ENCODE assay signal across 17 mouse cellular contexts in the genomic region with DNA sequence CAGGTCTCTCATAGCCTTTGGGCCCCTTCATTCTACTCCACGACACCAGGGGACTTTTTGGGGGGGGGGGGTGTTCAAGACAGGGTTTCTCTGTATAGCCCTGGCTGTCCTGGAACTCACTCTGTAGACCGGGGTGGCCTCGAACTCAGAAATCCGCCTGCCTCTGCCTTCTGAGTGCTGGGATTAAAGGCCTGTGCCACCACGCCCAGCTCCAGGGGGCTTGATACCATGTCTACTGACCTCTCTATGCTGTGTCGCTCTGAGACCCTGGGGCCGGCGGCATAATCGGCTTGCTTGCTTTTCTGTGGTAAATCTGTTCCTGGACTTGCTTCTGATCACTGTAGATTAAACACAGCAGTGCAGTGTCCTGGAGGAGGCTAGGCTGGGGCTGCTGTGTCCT. TPM values are rescaled to one million over a fixed set of nuclear protein-coding genes. Genes with fewer than 3 reads are reported as not detected.
DNase-seq lines count a peak whose midpoint lies in the region; ATAC-seq and TF ChIP-seq lines count a peak whose summit lies in the region.
"Had no signal": no experiment of that assay in that cellular context is flagged by ENCODE, and none has a peak within 500 bp of the region (broad histone marks: within the 10 kb centered on the region; RNA-seq: fewer than 3 reads in every experiment).

No protein-coding gene starts in this region.

- peak; percentile 50 for DNase-seq in forebrain, embryonic 11.5 days (ENCODE audit: low spot score)
- no peak for DNase-seq in forebrain, postnatal 0 days
- DNase-seq in hindbrain, embryonic 10.5 days (ENCODE audit: low spot score): no peak
- no peak for DNase-seq in embryonic facial prominence, embryonic 10.5 days (ENCODE audit: low spot score)
- DNase-seq in gastrocnemius, adult 2 months: no peak
- DNase-seq: adrenal gland, postnatal 10 days; cerebellum, adult 18-20 months; cerebellum, adult 9-11 months; cerebellum, postnatal 36 days; gastrocnemius, postnatal 36 days; heart, adult 18-20 months had no signal

- no peaks in the 10 kb centered on the region for H3K36me3 ChIP-seq in forebrain, embryonic 11.5 days (ENCODE audit: control insufficient read depth, insufficient read depth, low read length)
- H3K36me3 ChIP-seq in forebrain, postnatal 0 days (ENCODE audit: insufficient read depth): no peaks in the 10 kb centered on the region
- no peaks in the 10 kb centered on the region for H3K36me3 ChIP-seq in hindbrain, embryonic 10.5 days
- no peaks in the 10 kb centered on the region for H3K36me3 ChIP-seq in hindbrain, embryonic 12.5 days
- H3K36me3 ChIP-seq in embryonic facial prominence, embryonic 10.5 days (replicated peaks): peaks cover 4% of the 10 kb centered on the region
- no peaks in the 10 kb centered on the region for H3K36me3 ChIP-seq in neural tube, embryonic 15.5 days
- H3K36me3 ChIP-seq: hindbrain, embryonic 15.5 days had no signal

- H3K27me3 ChIP-seq in forebrain, embryonic 11.5 days (ENCODE audit: control insufficient read depth, insufficient read depth, low read length): no peaks in the 10 kb centered on the region
- no peaks in the 10 kb centered on the region for H3K27me3 ChIP-seq in forebrain, postnatal 0 days (ENCODE audit: insufficient read depth, low read length)
- H3K27me3 ChIP-seq in hindbrain, embryonic 10.5 days (ENCODE audit: insufficient read depth, poor library complexity, severe bottlenecking): no peaks in the 10 kb centered on the region
- no peaks in the 10 kb centered on the region for H3K27me3 ChIP-seq in hindbrain, embryonic 12.5 days
- H3K27me3 ChIP-seq in embryonic facial prominence, embryonic 10.5 days (replicated peaks; ENCODE audit: low read depth, poor library complexity, severe bottlenecking): no peaks in the 10 kb centered on the region
- no peaks in the 10 kb centered on the region for H3K27me3 ChIP-seq in neural tube, embryonic 15.5 days (replicated peaks)
- H3K27me3 ChIP-seq: hindbrain, embryonic 15.5 days had no signal

- no peak for TF ChIP-seq CTCF in forebrain, postnatal 0 days (IDR thresholded peaks at IDR 0.05; ENCODE audit: low read depth)
- TF ChIP-seq CTCF in gastrocnemius, adult 2 months (IDR thresholded peaks at IDR 0.05): no peak

- H3K27ac ChIP-seq in forebrain, embryonic 11.5 days (ENCODE audit: low read depth, low read length): no peak overlapping the region
- no peak overlapping the region for H3K27ac ChIP-seq in forebrain, postnatal 0 days (ENCODE audit: low read depth, low read length)
- peak overlapping the region; percentile 87 for H3K27ac ChIP-seq in hindbrain, embryonic 10.5 days
- H3K27ac ChIP-seq in hindbrain, embryonic 12.5 days: no peak overlapping the region
- peak overlapping the region; percentile 48 for H3K27ac ChIP-seq in embryonic facial prominence, embryonic 10.5 days (replicated peaks)
- no peak overlapping the region for H3K27ac ChIP-seq in gastrocnemius, adult 2 months
- H3K27ac ChIP-seq in neural tube, embryonic 15.5 days (replicated peaks): no peak overlapping the region

- 84% methylated on average over 9 of the region's 9 CpGs for WGBS in forebrain, embryonic 11.5 days
- 89% methylated on average over 9 of the region's 9 CpGs for WGBS in forebrain, postnatal 0 days
- 91% methylated on average over 9 of the region's 9 CpGs for WGBS in hindbrain, embryonic 10.5 days
- WGBS in hindbrain, embryonic 12.5 days: 85% methylated on average over 9 of the region's 9 CpGs
- WGBS in embryonic facial prominence, embryonic 10.5 days: 88% methylated on average over 9 of the region's 9 CpGs
- WGBS in neural tube, embryonic 15.5 days: 91% methylated on average over 9 of the region's 9 CpGs

- no peak for ATAC-seq in forebrain, embryonic 11.5 days (replicated peaks; ENCODE audit: low FRiP score)
- ATAC-seq in forebrain, postnatal 0 days: no peak
- no peak for ATAC-seq in hindbrain, embryonic 12.5 days (ENCODE audit: low FRiP score)
- no peak for ATAC-seq in neural tube, embryonic 15.5 days (ENCODE audit: low FRiP score)
- ATAC-seq: forebrain, embryonic 16.5 days; intestine, embryonic 16.5 days had no signal

- no peak overlapping the region for H3K4me3 ChIP-seq in forebrain, embryonic 11.5 days (ENCODE audit: low read depth, low read length)
- no peak overlapping the region for H3K4me3 ChIP-seq in forebrain, postnatal 0 days (ENCODE audit: low read depth, low read length)
- no peak overlapping the region for H3K4me3 ChIP-seq in hindbrain, embryonic 10.5 days
- H3K4me3 ChIP-seq in hindbrain, embryonic 12.5 days: no peak overlapping the region
- H3K4me3 ChIP-seq in embryonic facial prominence, embryonic 10.5 days: no peak overlapping the region
- H3K4me3 ChIP-seq in gastrocnemius, adult 2 months: no peak overlapping the region
- H3K4me3 ChIP-seq in neural tube, embryonic 15.5 days (replicated peaks): no peak overlapping the region
- H3K4me3 ChIP-seq: hindbrain, embryonic 15.5 days had no signal

- no peak overlapping the region for H3K9ac ChIP-seq in forebrain, embryonic 11.5 days (ENCODE audit: low read length)
- no peak overlapping the region for H3K9ac ChIP-seq in forebrain, postnatal 0 days
- no peak overlapping the region for H3K9ac ChIP-seq in hindbrain, embryonic 12.5 days
- no peak overlapping the region for H3K9ac ChIP-seq in neural tube, embryonic 15.5 days (replicated peaks)
- H3K9ac ChIP-seq: hindbrain, embryonic 15.5 days had no signal

- no peak overlapping the region for H3K4me2 ChIP-seq in forebrain, embryonic 11.5 days (ENCODE audit: low read depth, low read length, severe bottlenecking)
- H3K4me2 ChIP-seq in forebrain, postnatal 0 days (ENCODE audit: low read depth): no peak overlapping the region
- H3K4me2 ChIP-seq in hindbrain, embryonic 12.5 days (replicated peaks): no peak overlapping the region
- no peak overlapping the region for H3K4me2 ChIP-seq in neural tube, embryonic 15.5 days
- H3K4me2 ChIP-seq: heart, embryonic 11.5 days; hindbrain, embryonic 15.5 days had no signal

- intact Hi-C loops in gastrocnemius, adult 2 months (cut with DNase I): no loop called here

- H3K4me1 ChIP-seq in forebrain, embryonic 11.5 days (replicated peaks; ENCODE audit: control insufficient read depth, insufficient read depth, low read length): peaks cover 38% of the 10 kb centered on the region; the same call in 1 of the 2 replicates
- peaks cover 26% of the 10 kb centered on the region for H3K4me1 ChIP-seq in forebrain, postnatal 0 days (ENCODE audit: insufficient read depth)
- H3K4me1 ChIP-seq in hindbrain, embryonic 10.5 days (replicated peaks): peaks cover 99% of the 10 kb centered on the region
- peaks cover 87% of the 10 kb centered on the region for H3K4me1 ChIP-seq in hindbrain, embryonic 12.5 days
- peaks cover 95% of the 10 kb centered on the region for H3K4me1 ChIP-seq in embryonic facial prominence, embryonic 10.5 days
- peaks cover 65% of the 10 kb centered on the region for H3K4me1 ChIP-seq in neural tube, embryonic 15.5 days

- H3K9me3 ChIP-seq in forebrain, embryonic 11.5 days (ENCODE audit: control insufficient read depth, low read length): no peaks in the 10 kb centered on the region
- no peaks in the 10 kb centered on the region for H3K9me3 ChIP-seq in forebrain, postnatal 0 days (ENCODE audit: low read length)
- no peaks in the 10 kb centered on the region for H3K9me3 ChIP-seq in hindbrain, embryonic 10.5 days
- no peaks in the 10 kb centered on the region for H3K9me3 ChIP-seq in hindbrain, embryonic 12.5 days (replicated peaks)
- H3K9me3 ChIP-seq in embryonic facial prominence, embryonic 10.5 days: no peaks in the 10 kb centered on the region
- H3K9me3 ChIP-seq in neural tube, embryonic 15.5 days (replicated peaks): no peaks in the 10 kb centered on the region
- H3K9me3 ChIP-seq: hindbrain, embryonic 15.5 days had no signal

RNA-seq across cellular contexts. Expression of a gene that starts 44.0 kb away (rescaled TPM):
- 403 and 425 TPM in 2 replicates for polyA plus RNA-seq in forebrain, embryonic 11.5 days (2014; fragmentation: Nextera tagmentation; extraction: Ambion mirVana)
- total RNA-seq in forebrain, postnatal 0 days (2014; rRNA removed): 143 and 145 TPM in 2 replicates
- polyA plus RNA-seq in forebrain, postnatal 0 days (2015; fragmentation: Nextera tagmentation; extraction: Ambion mirVana): 110 and 128 TPM in 2 replicates
- 429 and 446 TPM in 2 replicates for polyA plus RNA-seq in hindbrain, embryonic 10.5 days (2016; fragmentation: Nextera tagmentation; extraction: Ambion mirVana)
- polyA plus RNA-seq in hindbrain, embryonic 12.5 days (2016; fragmentation: Nextera tagmentation; extraction: Ambion mirVana): 322 and 326 TPM in 2 replicates
- polyA plus RNA-seq in embryonic facial prominence, embryonic 10.5 days (2016; fragmentation: Nextera tagmentation; extraction: Ambion mirVana): 522 and 534 TPM in 2 replicates
- total RNA-seq in gastrocnemius, adult 2 months (2021): 100 to 1,000 TPM; 236 to 647 TPM
- polyA plus RNA-seq in neural tube, embryonic 15.5 days (2015; fragmentation: Nextera tagmentation; extraction: Ambion mirVana): 200 and 267 TPM in 2 replicates

RNA-seq across cellular contexts. Expression of a gene that starts 46.6 kb away (rescaled TPM):
- polyA plus RNA-seq in forebrain, embryonic 11.5 days (2014; fragmentation: Nextera tagmentation; extraction: Ambion mirVana): 27.9 and 33.0 TPM in 2 replicates
- 22.5 and 30.6 TPM in 2 replicates for total RNA-seq in forebrain, postnatal 0 days (2014; rRNA removed)
- 9.6 and 12.3 TPM in 2 replicates for polyA plus RNA-seq in forebrain, postnatal 0 days (2015; fragmentation: Nextera tagmentation; extraction: Ambion mirVana)
- polyA plus RNA-seq in hindbrain, embryonic 10.5 days (2016; fragmentation: Nextera tagmentation; extraction: Ambion mirVana): 37.5 and 39.3 TPM in 2 replicates
- 26.0 and 26.4 TPM in 2 replicates for polyA plus RNA-seq in hindbrain, embryonic 12.5 days (2016; fragmentation: Nextera tagmentation; extraction: Ambion mirVana)
- 21.5 and 25.2 TPM in 2 replicates for polyA plus RNA-seq in embryonic facial prominence, embryonic 10.5 days (2016; fragmentation: Nextera tagmentation; extraction: Ambion mirVana)
- total RNA-seq in gastrocnemius, adult 2 months (2021): 10 to 100 TPM; 21.5 to 37.5 TPM
- polyA plus RNA-seq in neural tube, embryonic 15.5 days (2015; fragmentation: Nextera tagmentation; extraction: Ambion mirVana): 11.6 and 13.9 TPM in 2 replicates

Comparison
In these comparisons a context has a peak if more than half of its experiments do, and no peak if none do; other contexts are left out.
1. H3K27ac ChIP-seq: peak in hindbrain, embryonic 10.5 days (single experiment) and embryonic facial prominence, embryonic 10.5 days (single experiment); none in forebrain, embryonic 11.5 days (single experiment), forebrain, postnatal 0 days (single experiment), hindbrain, embryonic 12.5 days (single experiment), gastrocnemius, adult 2 months (single experiment) and neural tube, embryonic 15.5 days (single experiment).